Mouse (Mus musculus) heart, embryonic 14.5 days (tissue): ENCODE measurements around the gene Hhat. TPM values are rescaled to one million over a fixed set of nuclear protein-coding genes. Genes with fewer than 3 reads are reported as not detected.

Experiments used
- ATAC-seq: fragments of 200-750 bp; cut with Nextera tagmentation; 2 replicates; pipeline ENCODE4 v1.8.0; 2017; ENCODE audit warnings: low read depth, moderate TSS enrichment; ENCODE audit not compliant: insufficient number of reproducible peaks, insufficient read depth, low FRiP score
- H3K27ac ChIP-seq, 2 experiments: fragments of 200-500 bp in 1 of 2; fragments of 300-500 bp in 1 of 2; sonication (generic) in 1 of 2; replicated peaks in 1 of 2; 2 replicates each; pipeline ENCODE4 v1.5.1; 2012 to 2014; ENCODE audit warnings: low read depth in 2 of 2, low read length in 2 of 2, control low read depth in 1 of 2, mild to moderate bottlenecking in 1 of 2, mixed read lengths in 1 of 2; ENCODE audit not compliant: control insufficient read depth in 1 of 2, insufficient read depth in 1 of 2
- H3K27me3 ChIP-seq: fragments of 300-500 bp; sonication (generic); 2 replicates; pipeline ENCODE4 v1.6.1; 2014; ENCODE audit warnings: mild to moderate bottlenecking, low read length, control low read depth; ENCODE audit not compliant: control insufficient read depth, insufficient read depth
- H3K36me3 ChIP-seq: fragments of 300-500 bp; sonication (generic); 2 replicates; pipeline ENCODE4 v1.6.1; 2014; ENCODE audit warnings: mild to moderate bottlenecking, control low read depth, low read length, mixed read lengths; ENCODE audit not compliant: control insufficient read depth, insufficient read depth
- H3K4me1 ChIP-seq, 2 experiments: fragments of 200-500 bp in 1 of 2; fragments of 300-500 bp in 1 of 2; sonication (generic) in 1 of 2; 2 replicates each; pipeline ENCODE4 v1.6.1; 2012 to 2014; ENCODE audit warnings: low read length in 2 of 2, control low read depth in 1 of 2, mixed read lengths in 1 of 2; ENCODE audit not compliant: control insufficient read depth in 2 of 2, insufficient read depth in 2 of 2
- H3K4me2 ChIP-seq: fragments of 300-500 bp; sonication (generic); 2 replicates; pipeline ENCODE4 v1.6.1; 2014; ENCODE audit warnings: mild to moderate bottlenecking, low read length
- H3K4me3 ChIP-seq, 2 experiments: fragments of 200-500 bp in 1 of 2; fragments of 300-500 bp in 1 of 2; sonication (generic) in 1 of 2; 2 replicates each; pipeline ENCODE4 v1.5.1; 2012 to 2014; ENCODE audit warnings: low read length in 2 of 2, mild to moderate bottlenecking in 2 of 2, control low read depth in 1 of 2, low read depth in 1 of 2, moderate library complexity in 1 of 2; ENCODE audit not compliant: control insufficient read depth in 1 of 2, insufficient read depth in 1 of 2
- H3K9ac ChIP-seq: fragments of 300-500 bp; sonication (generic); 2 replicates; pipeline ENCODE4 v1.6.1; 2014; ENCODE audit warnings: mild to moderate bottlenecking, low read length
- H3K9me3 ChIP-seq: fragments of 300-500 bp; sonication (generic); 2 replicates; pipeline ENCODE4 v1.6.1; 2016; ENCODE audit warnings: low read length, control low read depth; ENCODE audit not compliant: control insufficient read depth
- WGBS: fragments of 180-500 bp; shearing (Covaris S2); extraction: QIAGEN DNeasy Blood & Tissue Kit; methylation state at CpG from one replicate; pipeline ENCODE4 v1.1.7; 2014; 5-methylcytosine and 5-hydroxymethylcytosine counted together
- polyA plus RNA-seq: library from polyadenylated mRNA; unstranded; fragments of >200 nt; fragmentation: Nextera tagmentation; extraction: Ambion mirVana; gene quantifications from 2 replicates; pipeline ENCODE4 v1.2.1, GENCODE M21; 2014

Gene Hhat
- polyA plus RNA-seq, 1 experiment from 2014 or later, result 6.8 TPM

GRCm38 (mm10) chr1:192791897-192792361, 20.9 kb upstream of the Hhat start:
- Histone ChIP-seq H3K36me3 (no peaks in the 10 kb centered on the region), H3K4me1 (peaks cover 20 to 34% of the 10 kb centered on the region in 2 experiments), H3K9me3 (no peaks in the 10 kb centered on the region), H3K4me2 (no peak overlapping the region), H3K27me3 (no peaks in the 10 kb centered on the region), H3K9ac (no peak overlapping the region), H3K4me3 (no peak overlapping the region), H3K27ac (peak overlapping the region; percentile 2 to 37; a peak in 1 of 4 replicates)
- ATAC-seq, result no peak
- WGBS, result 3% methylated on average over 7 of the region's 7 CpGs

DNA sequence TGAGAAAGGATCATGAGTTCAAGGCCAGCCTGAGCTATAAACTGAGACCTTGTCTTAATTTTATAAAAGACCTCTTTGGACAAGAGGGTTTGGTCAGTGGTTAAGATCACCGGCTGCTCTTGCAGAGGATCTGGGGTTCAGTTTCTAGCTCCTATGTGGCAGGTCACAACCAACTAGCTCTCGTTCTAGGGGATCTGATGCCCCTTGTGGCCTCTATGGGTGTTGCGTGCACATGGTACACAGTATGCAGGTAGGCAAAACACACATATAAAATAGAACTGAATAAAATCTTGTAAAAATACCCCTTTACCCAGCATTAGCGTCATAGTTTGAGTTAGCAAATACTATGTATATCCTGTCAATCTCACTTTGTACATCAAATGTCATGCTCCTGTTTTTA, 19.4 kb upstream of the Hhat start:
- Histone ChIP-seq H3K9ac (no peak overlapping the region), H3K4me3 (no peak overlapping the region), H3K4me1 (peaks cover 19 to 31% of the 10 kb centered on the region in 2 experiments), H3K9me3 (no peaks in the 10 kb centered on the region), H3K27ac (peak overlapping the region in 1 of 2 experiments; percentile 77; a peak in 1 of 4 replicates), H3K27me3 (no peaks in the 10 kb centered on the region), H3K4me2 (no peak overlapping the region), H3K36me3 (no peaks in the 10 kb centered on the region)
- no peak for ATAC-seq
- WGBS, result 88% methylated on average over 4 of the region's 4 CpGs

DNA sequence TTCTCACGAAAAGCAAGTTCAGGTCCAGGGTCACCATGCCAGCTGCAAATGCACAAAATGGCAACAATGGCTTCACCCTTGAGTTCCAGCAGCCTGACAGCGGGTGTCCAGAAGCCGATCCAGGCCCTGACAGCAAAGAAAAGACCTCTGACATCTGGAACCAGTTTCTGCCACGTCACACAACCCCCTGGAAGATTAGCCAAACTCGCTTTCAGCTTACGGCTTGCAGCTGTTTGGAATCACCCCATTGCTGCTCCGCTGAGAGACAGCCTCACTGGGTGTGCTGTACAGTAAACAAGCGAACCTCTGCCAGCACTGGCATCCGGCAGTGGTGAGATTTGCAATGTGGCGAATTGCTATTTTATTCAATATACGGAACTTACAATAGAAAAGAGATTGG, 18.8 kb upstream of the Hhat start:
- no peak overlapping the region for H3K9ac ChIP-seq
- no peaks in the 10 kb centered on the region for H3K36me3 ChIP-seq
- no peak for ATAC-seq
- no peaks in the 10 kb centered on the region for H3K9me3 ChIP-seq
- no peaks in the 10 kb centered on the region for H3K27me3 ChIP-seq
- WGBS, result 81% methylated on average over 11 of the region's 11 CpGs
- no peak overlapping the region for H3K4me2 ChIP-seq
- H3K4me1 ChIP-seq, result peaks cover 23 to 31% of the 10 kb centered on the region in 2 experiments
- peak overlapping the region; percentile 43 to 77; a peak in 3 of 4 replicates for H3K27ac ChIP-seq
- no peak overlapping the region for H3K4me3 ChIP-seq

DNA sequence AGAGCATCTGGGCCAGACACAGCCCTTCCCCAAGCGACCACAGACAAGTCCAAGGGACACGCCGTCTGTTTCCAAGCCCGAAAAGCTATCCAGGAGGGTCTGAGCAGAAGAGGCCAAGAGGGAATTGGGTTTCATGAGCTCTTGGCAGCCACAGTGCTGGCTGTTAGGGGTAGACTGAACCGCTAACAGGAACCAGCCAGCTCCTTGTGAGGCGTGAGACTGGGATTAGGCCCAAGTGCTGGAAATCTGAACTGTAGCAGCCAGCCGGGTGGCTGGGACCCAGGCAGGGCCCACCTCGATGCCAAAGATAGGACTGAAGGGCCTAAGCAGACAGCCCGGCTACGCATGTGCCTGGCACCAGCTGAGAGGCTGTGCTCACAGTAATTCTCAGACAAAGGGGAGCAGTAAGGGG, 18.1 kb upstream of the Hhat start:
- H3K9me3 ChIP-seq, result no peaks in the 10 kb centered on the region
- no peak overlapping the region for H3K4me2 ChIP-seq
- H3K27me3 ChIP-seq, result no peaks in the 10 kb centered on the region
- no peaks in the 10 kb centered on the region for H3K36me3 ChIP-seq
- peak overlapping the region; percentile 35; the same call in 1 of the 2 replicates for H3K9ac ChIP-seq
- peaks cover 23 to 31% of the 10 kb centered on the region in 2 experiments for H3K4me1 ChIP-seq
- WGBS, result 44% methylated on average over 10 of the region's 10 CpGs
- H3K4me3 ChIP-seq, result no peak overlapping the region
- ATAC-seq, result peak; percentile 71
- peak overlapping the region; percentile 43 to 77 for H3K27ac ChIP-seq

- Histone ChIP-seq H3K9ac (no peak overlapping the region), H3K4me2 (no peak overlapping the region), H3K4me1 (peaks cover 18 to 24% of the 10 kb centered on the region in 2 experiments), H3K4me3 (no peak overlapping the region), H3K36me3 (no peaks in the 10 kb centered on the region), H3K27ac (peak overlapping the region; percentile 61 to 73), H3K9me3 (no peaks in the 10 kb centered on the region), H3K27me3 (no peaks in the 10 kb centered on the region)
- WGBS, result 67% methylated on average over 1 of the region's 1 CpGs
- no peak for ATAC-seq
Observed at GRCm38 (mm10) chr1:192786194-192786593, 15.2 kb upstream of the Hhat start.

DNA sequence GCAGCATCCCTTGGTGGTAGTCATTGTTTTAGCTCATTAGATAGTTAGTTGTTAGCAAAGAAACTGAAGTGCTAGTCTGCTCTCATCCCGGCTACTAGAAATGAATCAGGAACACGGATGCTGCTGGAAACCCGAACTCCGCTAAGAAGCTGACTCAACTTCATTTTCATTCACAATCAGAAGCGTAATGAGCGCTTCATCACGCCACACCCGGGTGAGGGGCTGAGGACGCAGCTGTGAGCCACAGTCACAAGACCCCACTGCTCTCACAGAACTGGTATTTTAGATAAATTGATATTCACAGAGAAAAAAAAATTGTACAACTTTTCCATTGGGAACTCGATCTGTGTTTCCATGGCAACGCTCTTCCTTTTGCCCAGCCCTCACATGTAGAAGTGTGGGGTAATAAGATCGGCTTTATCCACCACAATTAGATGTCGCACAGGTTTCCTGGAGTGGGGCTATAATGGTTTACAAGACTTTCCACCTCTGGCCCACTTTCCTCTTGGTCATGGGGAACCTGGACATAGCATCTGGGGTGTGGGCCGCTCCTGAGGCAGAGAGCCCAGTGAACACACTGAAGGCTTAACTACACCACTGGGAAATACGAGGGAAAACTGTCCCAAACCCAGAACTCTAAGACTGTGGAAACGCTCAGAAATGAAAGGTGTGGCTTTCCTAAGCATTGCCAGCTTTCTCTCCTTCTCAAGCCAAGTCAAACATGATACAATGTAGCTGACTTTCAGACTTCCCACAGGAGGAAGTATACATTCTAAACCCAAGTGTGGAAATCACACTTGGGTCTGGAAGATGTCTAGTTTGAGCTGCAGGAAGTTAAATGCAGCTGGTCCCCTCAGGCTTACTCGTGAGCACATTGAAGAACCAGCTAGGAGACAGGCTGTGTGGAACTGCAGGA, 14.3 kb upstream of the Hhat start:
- Histone ChIP-seq H3K9ac (no peak overlapping the region), H3K9me3 (no peaks in the 10 kb centered on the region), H3K27ac (peak overlapping the region; percentile 61 to 73), H3K4me2 (no peak overlapping the region), H3K27me3 (no peaks in the 10 kb centered on the region), H3K4me1 (peaks cover 18 to 23% of the 10 kb centered on the region in 2 experiments), H3K36me3 (no peaks in the 10 kb centered on the region), H3K4me3 (no peak overlapping the region)
- peak; percentile 55 for ATAC-seq
- 66% methylated on average over 17 of the region's 17 CpGs for whole genome bisulfite sequencing

DNA sequence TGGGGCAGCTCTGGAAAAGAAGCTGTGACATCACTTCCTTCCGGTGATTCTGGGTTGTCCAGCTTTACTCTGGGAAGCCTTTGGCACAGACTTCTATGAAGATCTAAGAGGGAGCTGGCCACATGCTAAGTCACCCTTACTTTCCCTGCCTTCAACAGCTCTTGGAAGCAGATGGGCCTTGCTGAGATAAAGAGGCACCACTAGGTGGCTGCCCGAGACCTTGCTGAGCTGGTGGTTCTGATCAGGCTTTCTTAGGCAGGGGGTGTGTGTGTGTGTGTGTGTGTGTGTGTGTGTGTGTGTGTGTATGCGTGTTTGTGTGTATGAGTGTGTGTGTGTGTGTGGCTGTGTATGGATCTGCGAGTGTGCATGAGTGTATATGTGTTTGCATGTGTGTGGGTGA, 13.4 kb upstream of the Hhat start:
- Histone ChIP-seq H3K4me3 (no peak overlapping the region), H3K4me1 (peaks cover 19 to 21% of the 10 kb centered on the region in 2 experiments), H3K9ac (no peak overlapping the region), H3K9me3 (no peaks in the 10 kb centered on the region), H3K36me3 (no peaks in the 10 kb centered on the region), H3K27ac (no peak overlapping the region), H3K4me2 (no peak overlapping the region), H3K27me3 (no peaks in the 10 kb centered on the region)
- WGBS, result 21% methylated on average over 4 of the region's 4 CpGs
- ATAC-seq, result peak; percentile 47; the same call in 1 of the 2 replicates
